Mouse (Mus musculus) liver, embryonic 14.5 days (tissue): ENCODE data around the gene Sema4a.

Source experiments
- CTCF ChIP-seq: IDR thresholded peaks from 2 replicates; pipeline ENCODE4 v1.5.1; 2016; ENCODE audit warnings: antibody characterized with exemption, low read depth, control low read depth
- EP300 ChIP-seq: IDR thresholded peaks from 2 replicates; pipeline ENCODE4 v1.6.1; 2016; ENCODE audit warnings: antibody characterized with exemption, low read depth

GRCm38 (mm10) chr3:88456746-88457532, 4.0 kb downstream of the Sema4a start:
- no peak for TF ChIP-seq CTCF
- TF ChIP-seq EP300, result no peak
